Mouse (Mus musculus) gastrocnemius, postnatal 14 days (tissue): ENCODE measurements at regions not wholly inside any gene's neighbourhood (a gene's known extent, or its start where the extent isn't known, plus 50 kb on each side); places are given as distances from the start of the nearest gene placed in this dataset.

Experiments
- DNase-seq: peaks from one replicate; pipeline ENCODE4 v3.0.0; 2021; ENCODE audit warnings: mixed read lengths
- intact Hi-C: fragments of 180-260 bp; cut with DNase I; formaldehyde crosslinking; loops from one replicate; pipeline ENCODE4 v1.15.1; 2025; ENCODE audit warnings: low total_unique reads

DNA sequence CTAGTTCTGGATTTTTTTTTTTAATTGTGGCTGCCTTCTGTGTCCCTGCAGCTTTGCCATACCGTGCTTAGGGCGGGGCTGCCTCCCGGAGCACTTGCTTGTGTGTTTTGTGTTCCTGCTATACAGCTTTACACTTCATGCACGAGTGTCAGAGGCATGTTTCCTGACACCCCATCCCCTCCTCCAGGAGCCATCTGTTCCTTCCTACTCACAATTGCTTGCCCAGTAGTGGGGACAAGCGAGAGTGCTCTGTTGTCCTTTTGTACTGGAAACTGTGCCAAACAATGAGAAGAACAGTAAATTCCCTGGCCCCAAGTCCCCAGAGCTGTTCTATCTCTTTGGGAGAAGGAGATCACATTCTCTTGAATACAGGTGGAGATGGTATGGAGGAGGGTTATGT is 53.5 kb downstream of the Csf2 start:
- intact Hi-C loops, result no loop called here
- no peak for DNase-seq

GRCm38 (mm10) chr11:54194733-54195132 is 54.7 kb downstream of the Csf2 start:
- DNase-seq, result no peak
- intact Hi-C loops, result no loop called here

DNA sequence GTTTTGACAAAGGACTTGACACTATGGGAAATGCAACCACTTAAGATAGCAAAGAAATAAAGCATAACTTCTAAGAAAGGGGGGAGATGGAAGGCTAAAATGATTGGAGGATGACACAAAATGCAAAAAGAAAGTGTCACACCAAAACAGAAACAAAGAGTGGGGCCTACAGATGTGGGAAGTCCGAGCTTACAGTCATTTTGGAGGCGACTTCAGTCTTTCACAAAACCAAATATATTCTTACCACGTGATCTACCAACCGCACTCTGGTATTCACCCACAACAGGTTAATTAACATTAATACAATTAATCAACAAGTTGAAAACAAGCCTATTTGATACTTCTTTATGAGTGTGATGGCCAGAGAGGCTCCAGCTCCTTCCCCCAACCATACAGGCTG is 57.2 kb downstream of the Csf2 start:
- intact Hi-C loops, result no loop called here
- DNase-seq, result no peak

DNA sequence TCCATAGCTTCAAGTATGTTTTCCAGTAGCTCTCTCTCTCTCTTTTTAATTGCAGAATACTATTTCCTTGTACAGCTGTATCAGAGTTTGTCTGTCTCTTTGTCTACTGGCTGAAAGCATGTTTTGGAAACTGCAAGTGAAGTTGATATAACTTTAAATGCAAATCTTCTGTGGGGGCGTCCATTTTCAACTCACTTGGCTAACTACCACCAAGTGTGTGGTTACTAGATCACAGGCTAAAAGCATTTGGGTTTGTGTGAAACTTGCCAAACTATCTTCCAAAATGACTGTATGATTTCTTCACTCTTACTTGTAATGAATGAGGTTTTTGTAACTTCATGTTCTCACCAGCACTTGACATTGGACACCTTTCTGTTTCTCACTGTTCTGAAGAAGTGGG is 61.6 kb downstream of the Csf2 start:
- no peak for DNase-seq
- intact Hi-C loops, result no loop called here

DNA sequence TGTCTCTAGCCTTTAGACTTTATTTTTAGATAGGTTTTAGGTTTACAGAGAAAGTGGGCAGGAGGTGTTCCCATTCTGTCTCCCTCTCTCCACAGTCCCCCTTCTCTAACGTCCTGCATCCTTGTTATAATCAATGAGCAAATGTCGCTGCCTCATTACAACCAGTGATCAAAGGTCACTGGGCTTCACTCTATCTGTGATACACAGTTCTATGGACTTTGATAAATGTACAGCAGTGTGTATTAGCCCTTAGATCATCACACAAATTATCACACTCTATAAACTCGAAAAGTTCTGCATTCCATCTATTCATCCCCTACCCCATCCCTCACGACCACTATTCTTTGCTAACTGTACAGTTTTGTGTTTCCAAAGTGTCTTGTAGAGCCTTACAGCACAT is 62.1 kb downstream of the Csf2 start:
- intact Hi-C loops, result no loop called here

DNA sequence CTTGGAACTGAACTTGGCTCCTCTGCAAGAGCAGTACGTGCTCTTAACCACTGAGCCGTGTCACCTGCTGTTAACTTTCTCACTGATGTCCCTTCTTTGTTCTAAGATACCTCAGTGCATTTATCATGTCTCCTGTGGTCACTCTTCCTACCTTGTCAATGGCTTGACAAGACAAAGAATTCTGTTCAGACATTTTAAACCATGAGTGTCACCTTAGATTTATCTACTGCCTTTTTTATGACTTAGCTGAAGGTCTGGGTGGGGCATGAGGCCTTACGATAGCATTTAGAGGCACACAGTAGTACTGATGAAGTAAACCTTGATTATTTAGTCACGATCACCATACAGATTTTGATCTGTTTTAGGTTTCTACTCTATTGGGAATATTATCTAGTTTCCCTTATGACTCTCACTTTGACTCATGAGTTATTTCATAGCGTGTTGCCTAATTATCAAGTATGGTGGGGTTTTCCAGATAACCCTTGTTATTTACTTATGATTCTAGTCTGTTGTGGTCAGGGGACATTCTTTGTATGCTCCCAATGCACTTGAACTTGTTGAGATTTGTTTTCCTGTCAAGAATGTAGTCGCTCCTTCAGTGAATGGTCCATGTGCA is 63.6 kb downstream of the Csf2 start:
- DNase-seq, result no peak
- intact Hi-C loops, result no loop called here

More for the DNA sequence above, 62.1 kb downstream of the Csf2 start:
- DNase-seq, result no peak

DNA sequence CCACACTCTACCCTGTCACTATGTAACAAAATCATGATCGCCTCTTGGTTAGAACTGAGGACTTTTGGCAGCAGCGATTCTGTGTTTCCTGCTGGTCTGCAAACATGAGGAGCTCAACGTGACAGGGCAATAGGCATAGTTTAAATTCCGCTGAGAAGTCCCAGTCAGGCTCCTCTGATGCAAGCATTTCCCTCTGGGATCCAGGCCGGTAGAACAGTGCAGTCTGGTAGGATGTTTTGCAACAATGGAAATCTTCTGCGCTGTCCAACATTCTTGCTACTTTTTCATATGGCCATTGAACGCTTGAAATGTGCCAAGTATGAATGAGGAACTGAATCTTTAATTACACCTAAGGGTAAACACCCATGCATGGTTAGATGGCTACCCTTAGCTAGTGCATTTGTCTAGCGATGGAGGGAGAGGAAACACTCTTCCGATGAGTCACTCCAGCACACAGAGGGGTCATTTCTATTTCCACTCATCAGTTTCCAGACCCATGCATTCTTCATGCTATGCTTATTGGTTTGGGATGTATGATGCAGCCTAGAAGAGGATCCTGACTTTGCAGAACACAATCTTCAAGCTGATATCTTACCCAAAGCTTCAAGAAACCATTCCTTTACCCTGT is 67.7 kb downstream of the Csf2 start:
- DNase-seq, result peak; percentile 17

More for the DNA sequence above, 67.7 kb downstream of the Csf2 start:
- intact Hi-C loops, result no loop called here
